Mouse (Mus musculus) liver, embryonic 14.5 days (tissue): ENCODE measurements at regions not wholly inside any gene's neighbourhood (a gene's known extent, or its start where the extent isn't known, plus 50 kb on each side); places are given as distances from the start of the nearest gene placed in this dataset.

Experiments
- ATAC-seq: fragments of 200-750 bp; cut with Nextera tagmentation; 2 replicates; pipeline ENCODE4 v1.8.0; 2017; ENCODE audit warnings: moderate number of reproducible peaks, mild to moderate bottlenecking, moderate library complexity; ENCODE audit not compliant: insufficient read depth
- DNase-seq, 3 experiments: peaks; one replicate each; pipeline ENCODE4 v3.0.0-alpha.2; 2012 to 2013; ENCODE audit warnings: low read depth in 3 of 3, low spot score in 3 of 3
- H3K27ac ChIP-seq: fragments of 300-500 bp; sonication (generic); 2 replicates; pipeline ENCODE4 v1.5.1; 2014; ENCODE audit warnings: moderate library complexity, mild to moderate bottlenecking, control low read depth, inconsistent platforms
- H3K27me3 ChIP-seq: fragments of 300-500 bp; sonication (generic); 2 replicates; pipeline ENCODE4 v1.6.1; 2014; ENCODE audit warnings: mild to moderate bottlenecking, low read length, moderate library complexity; ENCODE audit not compliant: control insufficient read depth, insufficient read depth
- H3K36me3 ChIP-seq: fragments of 300-500 bp; sonication (generic); replicated peaks from 2 replicates; pipeline ENCODE4 v1.6.1; 2014; ENCODE audit warnings: low read depth; ENCODE audit not compliant: control insufficient read depth, insufficient read depth
- H3K4me1 ChIP-seq, 2 experiments: fragments of 200-500 bp in 1 of 2; fragments of 300-500 bp in 1 of 2; sonication (generic) in 1 of 2; replicated peaks; 2 replicates each; pipeline ENCODE4 v1.6.1; 2012 to 2014; ENCODE audit warnings: antibody characterized with exemption in 1 of 2, inconsistent platforms in 1 of 2, low read length in 1 of 2; ENCODE audit not compliant: control insufficient read depth in 2 of 2, insufficient read depth in 2 of 2
- H3K4me2 ChIP-seq: fragments of 300-500 bp; sonication (generic); 2 replicates; pipeline ENCODE4 v1.6.1; 2014; ENCODE audit warnings: low read depth, mild to moderate bottlenecking, control low read depth, moderate library complexity
- H3K4me3 ChIP-seq, 2 experiments: fragments of 200-500 bp in 1 of 2; fragments of 300-500 bp in 1 of 2; sonication (generic) in 1 of 2; 2 replicates each; pipeline ENCODE4 v1.5.1; 2012 to 2014; ENCODE audit warnings: low read depth in 2 of 2, low read length in 2 of 2, mild to moderate bottlenecking in 2 of 2, control low read depth in 1 of 2, inconsistent platforms in 1 of 2, moderate library complexity in 1 of 2; ENCODE audit not compliant: insufficient read depth in 1 of 2
- H3K9ac ChIP-seq: fragments of 300-500 bp; sonication (generic); replicated peaks from 2 replicates; pipeline ENCODE4 v1.6.1; 2014; ENCODE audit warnings: mild to moderate bottlenecking, control low read depth, moderate library complexity
- H3K9me3 ChIP-seq: fragments of 300-500 bp; sonication (generic); 2 replicates; pipeline ENCODE4 v1.6.1; 2016; ENCODE audit warnings: low read length, mixed read lengths; ENCODE audit not compliant: control insufficient read depth
- CTCF ChIP-seq: IDR thresholded peaks from 2 replicates; pipeline ENCODE4 v1.5.1; 2016; ENCODE audit warnings: antibody characterized with exemption, low read depth, control low read depth
- EP300 ChIP-seq: IDR thresholded peaks from 2 replicates; pipeline ENCODE4 v1.6.1; 2016; ENCODE audit warnings: antibody characterized with exemption, low read depth
- WGBS: fragments of 180-500 bp; shearing (Covaris S2); extraction: QIAGEN DNeasy Blood & Tissue Kit; methylation state at CpG from one replicate; pipeline ENCODE4 v1.1.7; 2014; ENCODE audit not compliant: insufficient replicate concordance; 5-methylcytosine and 5-hydroxymethylcytosine counted together

DNA sequence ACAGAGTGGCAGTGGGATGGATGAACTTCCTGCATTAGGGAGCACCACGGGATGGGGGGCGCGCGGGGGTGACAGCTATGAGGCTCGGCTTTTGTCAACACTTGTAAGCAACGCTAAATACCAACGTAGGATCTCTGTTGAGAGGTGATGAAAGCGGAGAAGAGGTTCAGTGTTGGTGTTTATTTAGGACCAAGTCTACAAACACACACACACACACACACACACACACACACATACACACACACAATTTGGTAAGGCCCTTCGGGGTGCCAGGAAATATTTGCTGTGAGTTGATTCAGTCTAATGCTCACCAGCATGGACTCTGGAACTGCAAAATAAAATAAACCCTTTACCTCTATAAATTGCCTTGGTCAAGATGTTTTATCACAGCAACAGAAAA, 148.3 kb upstream of the Plcz1 start:
- H3K4me2 ChIP-seq: no peak overlapping the region
- ATAC-seq (no peak), DNase-seq (no peak)
- no peak overlapping the region for H3K9ac ChIP-seq
- H3K27ac ChIP-seq: no peak overlapping the region
- no peaks in the 10 kb centered on the region for H3K36me3 ChIP-seq
- WGBS: 67% methylated on average over 9 of the region's 9 CpGs
- TF ChIP-seq EP300: no peak
- TF ChIP-seq CTCF: no peak
- no peaks in the 10 kb centered on the region for H3K4me1 ChIP-seq
- no peak overlapping the region for H3K4me3 ChIP-seq
- no peaks in the 10 kb centered on the region for H3K27me3 ChIP-seq
- no peaks in the 10 kb centered on the region for H3K9me3 ChIP-seq

- ATAC-seq: no peak
- Histone ChIP-seq H3K4me1 (no peaks in the 10 kb centered on the region), H3K9ac (no peak overlapping the region)
These were observed 146.5 kb upstream of the Plcz1 start for GRCm38 (mm10) chr6:140187733-140188132.

DNA sequence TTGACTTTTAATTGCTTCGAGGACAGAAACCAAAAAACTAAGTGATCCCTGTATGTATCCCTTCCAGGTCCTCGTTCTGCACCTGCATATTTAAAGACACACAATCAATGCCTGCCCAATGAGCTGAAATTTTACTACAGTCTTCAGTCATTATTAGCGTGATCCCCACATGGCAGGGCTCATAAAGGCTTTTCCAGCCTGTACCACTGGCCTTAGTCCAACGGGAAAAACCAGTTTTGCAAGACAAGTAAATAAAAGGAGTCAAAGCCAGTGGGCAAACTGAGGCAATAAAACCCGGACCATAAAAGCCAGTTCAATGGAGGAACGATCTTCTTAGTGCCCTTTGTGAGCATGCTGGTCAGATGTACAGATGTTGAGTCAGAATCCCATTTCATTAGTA, 145.8 kb upstream of the Plcz1 start:
- H3K36me3 ChIP-seq: no peaks in the 10 kb centered on the region
- DNase-seq (no peak), ATAC-seq (no peak)
- H3K27ac ChIP-seq: no peak overlapping the region
- no peaks in the 10 kb centered on the region for H3K4me1 ChIP-seq
- no peak overlapping the region for H3K4me3 ChIP-seq
- TF ChIP-seq EP300 (no peak), CTCF (no peak)
- H3K4me2 ChIP-seq: no peak overlapping the region
- H3K9ac ChIP-seq: no peak overlapping the region
- 49% methylated on average over 6 of the region's 6 CpGs for WGBS
- no peaks in the 10 kb centered on the region for H3K27me3 ChIP-seq
- no peaks in the 10 kb centered on the region for H3K9me3 ChIP-seq

More at GRCm38 (mm10) chr6:140187733-140188132, 146.5 kb upstream of the Plcz1 start:
- TF ChIP-seq CTCF (no peak), EP300 (no peak)
- Histone ChIP-seq H3K9me3 (no peaks in the 10 kb centered on the region), H3K4me3 (no peak overlapping the region), H3K4me2 (no peak overlapping the region), H3K36me3 (no peaks in the 10 kb centered on the region), H3K27me3 (no peaks in the 10 kb centered on the region), H3K27ac (no peak overlapping the region)
- 65% methylated on average over 3 of the region's 3 CpGs for WGBS
- no peak for DNase-seq

GRCm38 (mm10) chr6:140179999-140180398, 138.7 kb upstream of the Plcz1 start:
- Histone ChIP-seq H3K4me1 (no peaks in the 10 kb centered on the region), H3K9me3 (no peaks in the 10 kb centered on the region), H3K9ac (no peak overlapping the region), H3K36me3 (no peaks in the 10 kb centered on the region), H3K4me3 (no peak overlapping the region), H3K27ac (no peak overlapping the region), H3K4me2 (no peak overlapping the region), H3K27me3 (no peaks in the 10 kb centered on the region)
- ATAC-seq (no peak), DNase-seq (no peak)
- no peak for TF ChIP-seq EP300
- no peak for TF ChIP-seq CTCF
- 67% methylated on average over 4 of the region's 4 CpGs for WGBS

DNA sequence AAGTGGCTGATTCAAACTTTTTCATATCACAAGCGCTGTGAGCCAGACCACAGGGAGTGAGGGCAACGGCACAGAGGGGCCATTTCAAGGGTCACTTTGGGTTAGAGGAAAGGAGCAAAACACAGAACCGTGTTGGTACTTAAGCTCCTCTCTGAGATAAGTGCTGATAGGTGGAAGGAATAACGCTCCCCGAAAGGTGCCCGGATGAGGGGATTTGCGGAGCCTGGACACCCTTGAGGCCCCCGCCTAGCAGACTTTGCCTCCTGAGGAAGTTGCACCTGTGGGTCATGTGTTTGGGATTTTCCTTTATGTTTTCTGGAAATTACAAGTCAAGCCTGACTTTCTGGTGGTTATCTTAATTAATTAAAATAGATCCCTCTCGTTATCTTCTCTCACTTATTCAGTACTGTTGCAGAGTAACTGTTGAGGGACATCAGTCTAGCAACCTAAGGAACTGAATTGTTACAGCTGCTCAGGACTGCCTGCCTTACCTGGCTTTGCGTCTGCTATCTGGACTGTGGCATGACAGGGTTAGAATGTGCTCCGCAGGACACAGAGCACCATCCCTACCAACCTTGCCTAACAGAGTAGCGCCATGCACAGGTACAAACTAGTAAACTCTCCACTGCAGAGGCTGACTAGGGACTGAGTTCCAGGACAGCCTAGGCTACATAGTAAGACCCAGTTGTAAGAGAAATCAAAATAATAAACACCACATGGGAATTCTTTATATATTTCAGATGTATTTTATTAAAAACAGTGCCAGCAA, 137.4 kb upstream of the Plcz1 start:
- Histone ChIP-seq H3K36me3 (no peaks in the 10 kb centered on the region), H3K9ac (no peak overlapping the region), H3K4me1 (no peaks in the 10 kb centered on the region), H3K27me3 (no peaks in the 10 kb centered on the region), H3K27ac (no peak overlapping the region), H3K4me2 (no peak overlapping the region), H3K9me3 (no peaks in the 10 kb centered on the region), H3K4me3 (no peak overlapping the region)
- DNase-seq: no peak
- 70% methylated on average over 12 of the region's 12 CpGs for WGBS
- no peak for ATAC-seq
- TF ChIP-seq CTCF: no peak
- TF ChIP-seq EP300: no peak
